Mouse (Mus musculus): ENCODE results near the gene Krt20.

Krt20 gene

GRCm38 (mm10) chr11:99437972-99438371 lies at the start of gene Krt20:
Gene Krt20, minus strand, starts transcription at chr11:99438150.
- in situ Hi-C loops (cut with MboI, MseI): no loop called here

- in situ Hi-C loops (cut with MboI, MseI): no loop called here
These were observed 37.0 kb upstream of the Krt20 start for GRCm38 (mm10) chr11:99474981-99475380.

GRCm38 (mm10) chr11:99473433-99473832 lies 35.5 kb upstream of the Krt20 start:
- in situ Hi-C loops (cut with MboI, MseI): no loop called here

DNA sequence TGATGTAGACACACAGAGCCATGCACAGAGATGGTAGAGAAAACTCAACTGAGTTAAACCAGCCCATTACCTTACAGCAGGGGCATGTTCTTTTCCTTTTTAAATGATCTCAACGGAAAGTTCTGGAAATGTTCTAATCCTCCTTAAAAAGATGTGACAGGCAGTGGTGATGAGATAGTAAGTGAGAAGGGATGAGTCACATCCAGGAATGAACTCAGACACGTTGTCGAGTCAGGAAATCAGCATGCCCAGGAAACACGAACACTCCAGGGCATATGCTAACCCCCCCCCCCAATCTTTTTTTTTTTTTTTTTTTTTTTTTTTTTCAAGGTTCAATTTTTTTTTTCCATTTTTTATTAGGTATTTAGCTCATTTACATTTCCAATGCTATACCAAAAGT lies 34.5 kb upstream of the Krt20 start:
- in situ Hi-C loops (cut with MboI, MseI): no loop called here

DNA sequence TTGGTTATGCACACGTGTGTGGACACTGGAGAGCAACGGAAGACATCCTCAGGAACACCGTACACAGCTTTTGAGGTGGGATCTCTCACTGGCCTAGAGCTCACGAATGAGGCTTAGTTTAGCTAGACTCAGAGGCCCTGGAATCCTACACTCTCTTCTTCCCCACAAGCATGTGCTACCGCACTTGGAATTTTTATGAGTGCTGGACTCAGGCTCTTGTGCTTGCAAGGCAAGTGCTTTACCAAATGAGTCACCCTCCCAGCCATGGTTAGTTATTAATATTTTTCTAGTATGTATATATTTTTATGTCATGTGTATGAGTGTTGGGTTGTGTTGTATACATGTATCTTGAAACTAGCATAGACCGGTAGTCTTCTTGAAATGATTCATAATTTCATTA lies 34.0 kb upstream of the Krt20 start:
- in situ Hi-C loops (cut with MboI, MseI): no loop called here

- in situ Hi-C loops (cut with MboI, MseI): loop anchor here (5.0 to 10.0 kb wide), 3 partner anchors 87 to 813 kb away; partner anchors contain the start of gene Krt33a (in 1 of the 2)
These were observed 31.3 kb upstream of the Krt20 start for GRCm38 (mm10) chr11:99469228-99469627.

DNA sequence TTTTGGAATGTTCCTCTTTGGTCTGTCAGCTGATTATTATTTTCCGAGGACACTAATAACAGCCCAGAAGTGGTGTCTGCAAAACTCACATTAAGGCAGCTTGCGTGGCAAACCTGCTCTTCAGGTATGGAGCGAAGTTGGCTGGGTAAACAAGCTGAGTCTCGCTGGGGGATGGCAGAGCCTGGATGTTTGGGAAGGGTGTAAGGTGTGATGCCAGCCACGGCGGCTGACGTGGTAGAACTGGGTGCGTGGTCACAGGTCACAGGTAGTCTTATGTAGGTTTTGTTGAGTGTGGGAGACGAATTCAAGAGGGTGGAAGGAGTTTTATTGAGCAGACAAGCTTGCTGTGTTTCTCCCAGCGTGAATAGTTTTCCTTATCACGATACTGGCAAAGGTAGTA lies 30.6 kb upstream of the Krt20 start:
- in situ Hi-C loops (cut with MboI, MseI): loop anchor here (5.0 to 10.0 kb wide), 3 partner anchors 86 to 814 kb away; partner anchors contain the start of gene Krt33a (in 1 of the 2)

GRCm38 (mm10) chr11:99466316-99466715 lies 28.4 kb upstream of the Krt20 start:
- in situ Hi-C loops (cut with MboI, MseI): loop anchor here (5.0 to 10.0 kb wide), 3 partner anchors 84 to 816 kb away; partner anchors contain the start of gene Krt33a (in 1 of the 2)

DNA sequence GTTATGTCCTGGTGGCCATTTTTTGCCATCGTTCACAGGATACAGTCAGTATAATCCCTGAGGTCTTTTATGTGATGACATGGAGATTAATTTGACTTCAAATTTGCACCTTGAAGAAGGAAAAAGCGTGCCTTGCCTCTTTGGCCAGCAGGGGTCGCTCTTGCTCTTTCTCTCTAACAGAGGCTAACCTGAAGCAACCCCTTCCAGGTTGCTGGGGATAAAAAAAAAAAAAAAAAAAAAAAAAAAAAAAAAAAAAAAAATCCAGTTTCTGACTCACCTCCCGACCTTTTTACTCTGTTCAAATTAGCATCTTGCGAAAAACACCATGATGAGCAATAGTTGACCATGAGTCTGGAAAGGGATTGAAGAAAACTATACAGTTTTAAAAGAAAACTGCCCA lies 26.9 kb upstream of the Krt20 start:
- in situ Hi-C loops (cut with MboI, MseI): loop anchor here (5.0 to 10.0 kb wide), 6 partner anchors 53 to 827 kb away; partner anchors contain the start of gene Krt33a (in 1 of the 2)

DNA sequence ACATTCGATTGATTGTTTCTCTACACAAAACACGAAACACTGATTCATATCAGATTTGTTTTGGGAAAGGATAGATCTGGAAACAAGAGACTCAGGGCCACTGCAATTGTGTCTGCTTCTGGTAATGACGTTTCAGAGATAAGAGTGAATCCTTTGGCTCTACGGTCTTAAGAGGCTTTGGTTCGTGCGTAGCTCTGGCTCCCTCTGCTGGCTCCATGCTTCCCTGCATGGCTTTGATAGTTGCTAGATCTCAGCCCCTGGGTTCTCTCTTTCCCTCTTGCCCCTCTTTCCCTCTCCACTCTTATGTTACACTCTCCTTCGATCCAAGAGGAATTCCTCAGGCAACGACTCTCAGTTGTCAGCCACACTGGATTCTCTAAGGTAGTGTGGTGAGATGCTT lies 25.2 kb upstream of the Krt20 start:
- in situ Hi-C loops (cut with MboI, MseI): loop anchor here (5.0 to 10.0 kb wide), 5 partner anchors 51 to 829 kb away; partner anchors contain the start of gene Krt33a (in 1 of the 2)

DNA sequence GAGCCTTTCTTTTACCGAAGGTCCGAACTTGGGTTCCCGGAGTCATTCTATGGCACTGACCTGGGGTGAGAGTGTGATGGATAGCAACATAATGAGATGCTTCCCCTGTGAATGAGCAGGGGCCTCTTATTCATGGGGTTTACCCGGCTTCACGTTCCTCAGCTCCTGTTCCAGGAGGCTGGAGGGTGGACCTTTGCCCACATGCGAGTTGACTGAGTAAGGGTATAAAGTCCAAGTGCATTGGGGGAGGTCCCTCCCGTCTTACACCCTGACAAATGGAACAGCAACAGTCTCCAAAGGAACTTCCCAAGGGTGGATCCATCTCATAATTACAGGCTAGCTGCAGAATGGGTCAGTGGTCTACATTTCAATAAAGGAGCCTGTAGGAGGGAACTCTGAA lies 23.8 kb upstream of the Krt20 start:
- in situ Hi-C loops (cut with MboI, MseI): loop anchor here (5.0 to 10.0 kb wide), 5 partner anchors 49 to 831 kb away; partner anchors contain the start of gene Krt33a (in 1 of the 2)

GRCm38 (mm10) chr11:99458887-99459286 lies 20.9 kb upstream of the Krt20 start:
- in situ Hi-C loops (cut with MboI, MseI): no loop called here

- in situ Hi-C loops (cut with MboI, MseI): no loop called here
These were observed 16.8 kb upstream of the Krt20 start for GRCm38 (mm10) chr11:99454759-99455158.

DNA sequence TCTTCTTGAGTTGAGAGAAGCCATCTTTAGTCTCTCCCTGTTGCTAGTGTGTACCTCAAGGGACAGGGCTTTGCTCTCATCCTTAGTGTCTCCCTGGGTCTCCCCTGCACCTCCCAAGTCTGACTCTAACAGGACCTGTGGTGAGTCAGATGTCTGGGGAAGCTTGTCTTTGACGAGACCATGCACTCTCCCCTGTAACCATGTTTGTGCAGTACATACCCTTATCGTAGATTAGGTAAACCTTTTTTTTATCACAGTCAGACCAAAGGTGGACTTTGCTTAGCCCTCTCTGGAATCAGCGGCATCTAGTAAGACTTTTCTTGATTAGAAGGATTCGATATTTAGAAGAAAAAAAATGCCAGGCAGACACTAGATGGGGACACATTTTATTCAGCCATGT lies 16.1 kb upstream of the Krt20 start:
- in situ Hi-C loops (cut with MboI, MseI): no loop called here

- in situ Hi-C loops (cut with MboI, MseI): no loop called here
These were observed 10.8 kb upstream of the Krt20 start for GRCm38 (mm10) chr11:99448769-99449168.

DNA sequence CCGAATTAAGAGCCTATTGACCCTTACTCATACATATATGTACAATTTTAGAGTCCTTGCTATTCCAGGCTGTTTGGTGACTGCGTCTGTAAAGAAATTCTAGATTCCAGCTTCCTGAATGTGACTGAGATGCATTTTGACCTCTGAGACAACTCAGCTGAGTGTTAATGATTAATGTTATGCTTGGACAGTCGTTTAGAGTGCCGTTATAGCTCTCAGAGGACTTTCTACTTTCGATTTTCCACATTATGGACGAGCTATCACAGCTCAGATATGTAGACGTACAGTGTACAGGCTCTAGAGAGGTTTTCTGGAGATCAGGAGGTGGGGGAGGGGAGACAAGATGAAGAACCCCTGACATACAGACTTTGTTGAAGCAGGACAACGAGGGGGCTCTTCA lies 3.3 kb upstream of the Krt20 start:
- in situ Hi-C loops (cut with MboI, MseI): no loop called here

DNA sequence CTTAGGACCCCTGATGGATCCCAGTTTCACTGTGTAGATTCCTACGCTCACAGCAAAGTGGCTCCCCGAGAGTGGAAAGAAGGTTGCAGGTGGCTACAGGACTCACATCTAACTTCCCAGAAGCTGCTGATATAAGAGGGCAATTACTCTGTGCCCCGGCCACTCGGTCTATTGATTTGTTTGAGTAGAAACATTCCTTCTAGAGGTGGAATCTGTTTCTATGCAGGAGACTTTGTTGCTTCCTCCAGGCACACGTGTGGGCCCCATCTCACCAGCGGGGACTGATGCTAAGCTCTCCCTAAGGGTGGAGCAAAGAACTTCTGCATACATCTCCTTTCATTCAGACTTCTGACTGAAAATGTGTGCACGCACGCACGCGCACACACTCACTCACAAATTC lies 1.5 kb upstream of the Krt20 start:
- in situ Hi-C loops (cut with MboI, MseI): no loop called here

DNA sequence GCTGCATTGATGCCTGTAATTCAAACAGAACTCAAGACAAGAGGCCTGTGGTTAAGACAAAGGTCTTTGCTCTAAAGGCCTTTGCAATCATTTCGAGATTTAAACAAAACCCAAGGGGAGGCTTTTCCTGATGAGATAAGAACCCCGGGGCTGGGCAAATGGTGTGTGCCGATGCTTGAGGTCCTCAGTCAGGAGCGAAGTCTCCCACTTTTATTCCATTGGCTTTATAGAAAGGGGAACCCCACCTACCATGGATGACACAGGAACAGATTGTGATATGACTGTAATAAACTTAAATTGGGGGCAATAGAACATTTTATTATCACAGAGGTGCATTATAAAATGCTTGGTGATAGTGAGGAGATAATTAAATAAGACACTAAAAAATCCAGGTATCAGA lies 1.3 kb downstream of the Krt20 start:
- in situ Hi-C loops (cut with MboI, MseI): no loop called here

DNA sequence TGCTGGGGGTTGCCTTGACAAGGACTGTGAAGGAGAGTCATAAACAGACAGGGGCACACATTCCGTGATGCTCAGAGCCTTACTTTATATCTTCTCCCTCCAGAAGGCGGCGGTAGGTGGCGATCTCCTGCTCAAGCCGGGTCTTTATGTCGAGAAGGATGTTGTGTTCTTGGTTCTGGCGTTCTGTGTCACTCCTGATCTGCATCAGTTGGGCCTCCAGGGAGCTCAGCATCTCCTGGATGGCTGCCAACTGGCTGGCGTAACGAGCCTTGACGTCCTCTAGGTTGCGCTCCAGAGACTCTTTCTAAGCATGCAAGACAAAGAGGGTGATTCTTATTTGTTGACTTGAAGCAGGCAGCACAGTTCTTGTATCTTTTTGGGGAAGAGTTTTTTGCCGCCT lies 7.3 kb downstream of the Krt20 start:
- in situ Hi-C loops (cut with MboI, MseI): no loop called here

DNA sequence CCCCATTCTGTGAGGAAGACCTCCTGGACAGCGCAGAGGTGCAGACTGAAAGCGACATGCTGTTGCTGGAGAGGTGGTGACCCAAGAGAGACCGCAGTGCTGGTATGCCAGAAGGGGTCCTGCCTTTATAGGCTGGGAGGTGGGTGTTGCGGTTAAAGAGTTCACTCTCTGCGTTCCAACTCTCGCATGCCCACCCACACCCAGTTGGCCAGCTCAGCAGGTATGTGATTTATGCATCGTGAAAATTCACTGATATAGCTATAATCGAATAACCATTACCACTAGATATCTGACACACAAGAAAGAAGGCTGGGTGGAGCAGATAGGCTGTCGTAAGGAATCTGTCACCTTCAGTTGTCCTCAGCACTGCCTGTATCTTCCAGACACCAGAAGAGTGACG lies 15.8 kb downstream of the Krt20 start, which contains the start of gene Krt12:
Gene Krt12, minus strand, starts transcription at position 101 of the 400 bp plus-strand sequence.
- in situ Hi-C loops (cut with MboI, MseI): no loop called here

- in situ Hi-C loops (cut with MboI, MseI): no loop called here
These were observed 17.4 kb downstream of the Krt20 start for GRCm38 (mm10) chr11:99420586-99420985.

GRCm38 (mm10) chr11:99417819-99418218 lies 20.1 kb downstream of the Krt20 start:
- in situ Hi-C loops (cut with MboI, MseI): no loop called here

DNA sequence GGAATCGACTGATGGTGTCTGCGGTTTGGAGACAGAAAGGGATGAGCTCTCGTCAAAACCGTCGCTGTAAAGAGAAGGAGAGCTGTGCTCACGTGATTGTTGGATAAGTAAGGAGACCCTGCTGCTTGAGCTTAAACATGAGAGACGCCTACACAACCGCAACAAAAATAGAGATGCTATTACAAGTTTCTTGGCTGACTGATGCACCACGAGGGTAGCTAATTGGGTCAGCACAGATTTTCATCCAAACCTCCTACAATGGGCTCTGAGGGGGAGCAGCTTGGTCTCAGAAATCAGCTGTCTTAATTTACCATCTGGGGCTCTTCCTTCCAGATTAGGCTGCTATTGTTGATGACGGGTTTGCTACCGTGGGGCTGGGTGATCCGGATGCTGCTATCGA lies 21.0 kb downstream of the Krt20 start:
- in situ Hi-C loops (cut with MboI, MseI): no loop called here
